Mouse (Mus musculus): ENCODE data around the gene Bpi. TPM values are rescaled to one million over a fixed set of nuclear protein-coding genes. Genes with fewer than 3 reads are reported as not detected.

Bpi gene
- total RNA-seq, 4 experiments from 2014 or later = not detected

DNA sequence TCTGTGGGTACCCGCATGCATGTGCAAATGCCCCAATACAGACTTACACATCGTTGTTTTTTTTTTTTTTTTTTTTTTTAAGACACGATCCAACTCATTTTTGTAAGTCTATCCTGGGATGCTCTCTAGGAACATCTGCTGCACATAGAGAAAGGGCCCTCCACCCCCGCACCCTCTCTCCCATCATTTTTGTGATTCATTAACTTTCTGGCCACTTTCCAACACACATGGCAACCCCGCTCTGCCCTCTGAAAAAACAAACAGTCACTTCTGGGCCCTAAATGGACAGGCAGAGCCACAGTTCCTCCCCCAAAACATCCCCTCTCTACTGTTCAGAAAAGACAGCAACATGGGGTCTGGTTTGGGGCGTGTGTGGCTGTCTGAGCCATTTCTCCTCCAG is 27.8 kb downstream of the Bpi start:
- DNase-seq (ENCODE audit: low spot score) = no peak

DNA sequence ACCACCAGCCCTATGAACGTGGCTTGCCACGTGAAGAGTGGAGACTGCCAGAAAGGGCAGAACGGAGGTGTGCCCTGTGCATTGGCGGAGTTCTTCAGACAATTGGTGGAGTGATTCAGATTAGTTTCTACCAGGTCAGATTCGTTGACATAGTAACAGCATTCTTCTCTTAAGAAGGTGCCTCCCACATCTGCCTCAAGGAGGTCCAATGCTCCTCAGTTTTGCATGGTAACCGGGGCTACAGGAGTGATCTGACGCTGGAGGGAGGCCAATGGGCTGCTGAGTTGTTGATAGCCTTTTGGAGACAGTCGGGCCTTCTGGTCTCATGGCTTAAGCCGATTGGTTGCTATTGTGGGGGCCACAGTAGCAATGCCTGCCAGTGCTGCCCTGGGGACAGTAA is 37.8 kb downstream of the Bpi start:
- no peak for DNase-seq (ENCODE audit: low spot score)

DNA sequence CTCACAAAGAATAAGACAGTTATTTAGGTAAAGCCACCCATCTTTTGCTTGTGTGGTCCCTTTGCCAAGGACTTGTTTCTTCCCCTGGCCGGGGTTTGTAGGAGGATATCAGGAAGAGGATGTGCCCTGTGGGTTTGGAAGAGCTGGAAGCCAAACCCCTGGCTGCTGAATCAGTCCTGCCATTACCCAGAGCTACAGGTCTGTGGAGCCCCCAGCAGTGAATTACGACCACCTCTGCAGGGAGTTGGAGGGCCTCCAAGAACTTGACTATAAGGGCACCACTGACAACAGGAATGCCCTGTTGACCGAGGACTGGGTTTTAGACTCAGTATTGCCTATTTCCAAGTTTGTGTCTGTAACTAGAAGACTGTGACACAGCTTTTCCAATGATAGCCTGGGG is 41.3 kb downstream of the Bpi start:
- no peak for DNase-seq (ENCODE audit: low spot score)

DNA sequence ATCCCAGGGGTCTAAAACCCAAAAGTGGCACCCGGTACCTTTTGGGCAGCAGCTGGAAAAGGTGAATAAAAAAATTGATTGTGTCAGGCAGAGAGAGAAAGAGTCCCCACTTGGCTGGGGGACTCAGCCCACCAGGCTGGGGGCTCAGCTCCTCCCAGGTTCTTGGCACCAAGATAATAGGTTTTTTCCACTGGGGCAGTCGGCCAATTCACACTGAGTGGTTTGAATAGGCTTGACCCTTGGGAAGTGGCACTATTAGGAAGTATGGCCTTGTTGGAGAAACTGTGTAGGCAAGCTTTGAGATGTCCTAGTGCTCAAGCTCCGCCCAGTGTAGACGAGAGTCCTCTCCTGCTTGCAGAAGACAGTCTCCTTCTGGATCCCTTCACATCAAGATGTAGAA is 41.8 kb downstream of the Bpi start:
- no peak for DNase-seq (ENCODE audit: low spot score)

DNA sequence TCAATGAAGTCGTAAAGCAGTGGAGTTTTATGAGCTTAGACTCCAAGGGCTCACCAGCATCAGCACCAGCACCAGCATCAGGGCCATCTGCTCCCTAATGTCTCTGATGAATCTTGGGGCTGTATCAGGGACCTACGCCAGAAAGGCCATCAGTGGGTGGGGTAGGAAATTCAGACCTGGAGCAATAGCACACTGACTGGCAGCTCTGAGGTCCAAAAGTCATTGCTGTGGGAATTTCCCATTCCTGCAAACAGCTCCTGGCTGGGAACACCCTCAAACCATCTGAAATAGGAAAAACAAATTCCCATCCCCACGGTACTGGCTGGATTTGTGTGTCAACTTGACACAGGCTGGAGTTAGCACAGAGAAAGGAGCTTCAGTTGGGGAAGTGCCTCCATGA is 44.9 kb downstream of the Bpi start:
- no peak for DNase-seq (ENCODE audit: low spot score)

DNA sequence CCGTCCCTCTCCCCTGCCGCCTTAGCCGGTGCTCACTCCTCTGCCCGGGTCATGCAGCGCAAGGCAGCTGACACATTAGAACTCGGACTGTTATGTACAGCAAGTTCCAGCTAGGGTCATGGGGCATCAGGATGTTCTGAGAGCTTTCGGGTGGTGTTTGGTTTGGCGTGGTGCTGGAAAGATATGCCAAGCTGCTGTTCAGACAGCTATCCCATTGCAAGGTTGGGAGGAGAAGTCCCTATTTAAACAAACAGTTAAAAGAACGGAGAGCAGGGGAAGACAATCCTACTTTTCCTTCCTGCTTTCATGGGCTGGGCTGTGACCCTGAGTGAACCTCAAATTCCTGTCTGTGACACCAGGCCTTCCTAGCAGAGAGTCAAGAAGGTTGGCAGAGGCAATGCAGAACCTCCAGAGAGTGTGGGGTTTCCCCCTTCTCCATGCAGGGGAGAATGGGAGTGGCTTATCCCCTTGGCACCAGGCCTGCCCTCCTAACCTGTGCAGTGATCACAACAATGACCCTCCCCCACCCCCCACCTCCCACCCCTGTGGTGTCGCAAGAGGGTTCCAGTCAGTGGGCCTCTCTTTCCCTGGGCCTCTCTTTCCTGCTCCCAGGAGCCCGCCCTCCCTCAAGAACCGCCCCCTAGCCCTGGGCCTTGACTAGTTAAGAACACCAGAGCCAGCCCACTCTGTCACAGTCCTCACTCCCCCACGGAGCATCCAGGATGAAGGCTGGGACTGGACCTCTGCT is 48.2 kb downstream of the Bpi start, which contains the start of gene Lbp:
Lbp (plus strand) TSS at position 546 of the 748 bp plus-strand sequence.
- DNase-seq (ENCODE audit: low spot score) = peak; percentile 41

DNA sequence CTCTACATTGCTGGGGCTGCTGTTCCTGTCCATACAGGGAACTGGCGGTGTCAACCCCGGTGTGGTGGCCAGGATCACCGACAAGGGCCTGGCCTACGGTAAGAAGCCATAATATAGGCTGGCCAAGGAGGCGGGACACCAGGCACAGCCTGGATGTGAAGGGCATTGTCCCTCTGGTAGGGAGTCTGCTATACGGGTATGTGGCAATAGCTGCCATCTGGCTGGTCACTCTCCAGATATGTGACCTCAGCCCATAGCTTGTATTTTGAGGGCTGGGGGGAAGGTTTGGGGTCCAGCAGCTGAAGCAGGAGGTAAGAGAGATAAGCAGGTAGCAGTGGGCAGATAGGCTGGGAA is 48.8 kb downstream of the Bpi start:
- no peak for DNase-seq (ENCODE audit: low spot score)

DNA sequence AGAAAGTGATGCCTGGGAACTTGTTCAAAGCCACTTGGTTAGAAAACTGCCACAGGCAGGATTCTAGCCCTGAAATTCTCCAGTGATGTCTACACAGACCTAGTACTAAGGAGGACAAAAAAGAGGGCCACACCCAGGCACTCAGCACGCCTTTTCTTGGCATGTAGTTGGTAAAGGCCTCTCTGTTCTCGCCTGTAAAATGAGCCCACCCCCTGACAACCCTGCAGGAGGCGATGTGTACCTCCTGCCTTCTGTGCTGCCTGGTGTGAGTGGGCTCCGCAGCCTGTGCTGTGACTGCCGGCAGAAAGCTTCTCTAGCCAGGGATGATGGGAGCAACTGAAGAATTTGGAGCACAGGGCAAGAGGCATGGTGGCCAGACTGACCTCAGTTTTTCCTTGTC is 50.4 kb downstream of the Bpi start:
- DNase-seq (ENCODE audit: low spot score) = no peak

DNA sequence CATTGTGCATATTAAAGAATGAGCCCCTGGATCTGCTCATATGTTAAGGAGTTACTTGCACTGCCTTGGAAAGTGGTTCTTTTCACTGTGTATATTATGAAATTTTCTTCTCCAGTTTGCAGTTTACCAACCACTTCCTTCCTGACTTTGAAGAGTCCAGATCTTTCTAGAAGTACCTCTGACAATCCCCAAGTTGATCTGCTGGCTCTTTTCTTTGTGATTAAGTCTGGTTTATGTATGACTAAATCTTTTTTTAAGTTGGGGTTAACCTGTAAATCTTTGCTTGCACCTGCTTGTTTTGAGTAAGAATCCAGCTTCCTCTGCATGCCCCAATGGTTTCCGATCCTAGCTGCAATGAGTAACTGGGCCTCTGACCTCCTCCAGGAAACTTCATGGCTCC is 55.2 kb downstream of the Bpi start:
- DNase-seq (ENCODE audit: low spot score) = no peak

DNA sequence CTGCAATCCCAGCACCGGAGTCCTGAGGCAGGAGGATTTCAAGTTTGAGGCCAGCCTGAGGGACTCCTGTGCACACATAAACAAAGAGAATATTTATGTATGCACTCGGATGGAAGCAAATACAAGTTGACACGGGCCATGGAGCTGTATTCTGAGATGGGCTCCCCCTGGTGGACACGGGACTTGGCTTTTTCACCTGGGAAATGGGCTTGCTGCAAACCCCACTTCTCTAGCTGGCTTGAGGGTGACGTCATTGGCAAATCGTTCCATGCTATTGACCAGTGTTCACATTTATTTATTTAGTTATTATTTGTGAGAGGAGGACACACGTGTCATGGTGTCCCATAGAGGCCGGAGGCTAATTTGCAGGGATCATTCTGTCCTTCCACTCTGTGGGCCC is 58.5 kb downstream of the Bpi start:
- DNase-seq (ENCODE audit: low spot score) = no peak

DNA sequence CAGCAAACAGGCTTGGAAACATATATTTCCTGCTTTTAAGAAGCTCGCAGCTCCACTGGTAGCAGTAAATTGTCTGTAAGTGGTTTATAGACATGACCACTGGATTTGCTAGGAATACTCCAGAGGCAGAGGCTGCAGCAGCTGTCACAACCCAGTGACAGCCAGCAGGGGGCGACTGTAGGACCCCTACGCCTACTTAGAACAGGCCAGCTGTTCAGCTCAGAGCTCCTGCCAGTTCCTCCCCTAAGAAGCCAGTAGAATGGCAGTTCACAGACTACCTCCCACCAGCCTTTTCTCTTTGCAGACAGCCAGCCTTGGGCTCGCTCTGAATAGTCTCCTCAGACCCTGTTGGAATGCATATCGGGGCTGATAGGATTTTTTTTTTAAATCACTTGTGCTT is 59.1 kb downstream of the Bpi start:
- peak; percentile 15 for DNase-seq (ENCODE audit: low spot score)

DNA sequence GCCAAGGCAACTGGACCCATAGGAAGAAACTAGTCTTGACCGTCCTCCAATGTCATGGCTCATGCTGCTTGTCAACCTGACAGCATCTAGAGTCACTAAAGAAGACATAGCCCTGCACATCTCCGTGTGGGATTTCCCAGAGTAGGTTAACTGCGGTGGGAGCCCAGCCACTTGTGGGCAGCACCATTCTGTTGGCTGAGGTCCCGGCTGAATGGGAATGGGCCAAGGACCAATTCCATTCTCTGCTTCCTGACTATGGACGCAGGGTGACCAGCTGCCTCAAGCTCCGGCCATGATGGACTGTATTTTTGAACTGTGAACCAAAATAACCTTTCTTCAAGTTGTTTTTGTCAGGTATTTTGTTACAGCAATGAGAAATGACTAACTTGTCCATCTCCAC is 63.7 kb downstream of the Bpi start:
- DNase-seq (ENCODE audit: low spot score) = no peak

DNA sequence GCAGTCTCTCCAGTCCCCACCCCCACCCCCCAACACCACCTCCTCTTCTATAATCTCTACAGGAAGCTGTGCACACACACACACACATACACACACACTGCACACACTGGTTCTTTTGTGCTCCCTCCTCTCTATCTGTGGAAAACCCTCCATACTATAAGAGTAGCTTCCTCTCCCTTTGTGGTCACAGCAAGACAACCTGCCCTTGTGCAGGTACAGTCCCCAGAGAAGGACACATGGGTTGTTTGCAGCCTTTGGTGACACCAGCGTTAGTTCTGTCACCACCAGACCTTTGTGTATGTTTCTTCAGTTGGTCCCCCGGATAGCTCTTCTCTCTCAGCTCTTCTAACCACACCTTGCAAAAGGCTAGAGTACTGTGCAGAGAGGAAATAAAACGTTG is 65.0 kb downstream of the Bpi start:
- no peak for DNase-seq (ENCODE audit: low spot score)

DNA sequence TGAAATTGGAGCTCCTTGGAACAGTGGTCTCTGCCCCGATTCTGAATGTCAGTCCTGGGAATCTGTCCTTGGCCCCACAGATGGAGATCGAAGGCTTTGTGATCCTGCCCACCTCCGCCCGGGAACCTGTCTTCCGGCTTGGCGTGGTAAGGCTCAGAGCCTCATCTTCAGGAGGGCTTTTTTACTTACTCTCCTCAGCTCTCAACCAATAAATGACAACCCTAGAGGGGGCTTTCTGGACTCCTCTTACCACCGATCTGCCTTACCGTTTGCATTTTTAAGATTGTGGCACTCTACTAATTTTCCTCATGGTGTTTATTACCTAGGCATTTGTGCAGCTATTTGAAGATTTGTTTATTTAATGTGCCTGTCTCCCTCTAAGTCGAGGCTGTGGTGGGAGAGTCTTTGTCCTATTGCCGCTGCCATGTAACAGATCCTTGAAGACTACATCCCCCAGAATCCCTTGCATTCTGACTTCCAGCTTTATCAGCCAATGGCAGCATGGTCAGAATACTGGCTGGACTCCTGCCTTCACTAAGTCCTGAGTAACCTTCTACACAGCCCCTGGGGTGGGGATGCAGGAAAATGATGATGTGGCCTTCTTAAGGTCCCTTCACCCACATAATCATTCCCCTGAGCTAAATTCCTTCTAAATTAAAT is 66.8 kb downstream of the Bpi start:
- peak; percentile 11 for DNase-seq (ENCODE audit: low spot score)

DNA sequence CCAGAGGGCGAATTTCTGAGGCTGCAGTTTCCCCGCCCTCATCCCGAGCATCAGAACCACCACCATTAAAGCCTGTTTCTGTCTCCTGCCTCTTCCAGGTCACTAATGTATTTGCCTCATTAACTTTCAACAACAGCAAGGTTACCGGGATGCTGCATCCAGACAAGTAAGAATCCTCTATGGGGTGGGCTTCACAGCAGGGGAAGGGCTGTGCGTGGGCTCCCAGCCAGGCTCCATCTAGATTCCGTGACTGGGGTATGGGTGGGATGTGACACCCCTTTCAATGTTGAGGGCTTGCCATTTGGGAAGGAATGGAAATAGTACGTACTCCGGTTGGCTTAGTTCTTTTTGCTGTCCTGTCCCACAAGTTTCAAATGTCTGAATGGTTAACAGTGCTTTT is 67.7 kb downstream of the Bpi start:
- no peak for DNase-seq (ENCODE audit: low spot score)

Small RNA genes lying within 50 kb of the gene (microRNA-seq; reads per million reads assigned to microRNA genes)
- gene Mir7685 = not detected

Other genes starting within 250 kb of the Bpi start
- gene Tti1, start 229.7 kb upstream of the Bpi start, total RNA-seq (2022) = 10 to 100 TPM; 22.4 to 35.4 (median 29.9) TPM
- 10 to 100 TPM; 25.3 to 30.1 (median 28.6) TPM for gene Rprd1b, start 229.6 kb upstream of the Bpi start, total RNA-seq (2022)
- 100 to 1,000 TPM; 211 to 296 (median 238) TPM for gene Tgm2, start 111.7 kb upstream of the Bpi start, total RNA-seq (2022)
- 1 to 10 TPM; 4.7 to 6.3 (median 5.5) TPM for gene D630003M21Rik, start 28.9 kb upstream of the Bpi start, total RNA-seq (2022)
- 1 to 10 TPM; 3.7 to 7.8 (median 5.6) TPM for gene Lbp, start 48.4 kb downstream of the Bpi start, total RNA-seq (2022)
- gene Snhg11, start 117.5 kb downstream of the Bpi start, total RNA-seq (2022) = under 1 TPM; 0.19 to 0.47 (median 0.25) TPM
- gene Ralgapb, start 151.8 kb downstream of the Bpi start, total RNA-seq (2022) = 10 to 100 TPM; 35.3 to 41.3 (median 38.6) TPM
- gene Adig, start 244.5 kb downstream of the Bpi start, total RNA-seq (2022) = 10 to 100 TPM in 1 of 4 experiments, 1 to 10 TPM in 3; 3.6 to 11.6 (median 6.1) TPM